Mouse (Mus musculus) lung, postnatal 0 days (tissue): Measurements from ENCODE around the gene Gm20388.

Experiments
- CTCF ChIP-seq: IDR thresholded peaks from 2 replicates; pipeline ENCODE4 v1.5.1; 2016; ENCODE audit warnings: antibody characterized with exemption, mild to moderate bottlenecking
- EP300 ChIP-seq: IDR thresholded peaks from 2 replicates; pipeline ENCODE4 v1.6.1; 2016; ENCODE audit warnings: antibody characterized with exemption, mild to moderate bottlenecking, control low read depth

DNA sequence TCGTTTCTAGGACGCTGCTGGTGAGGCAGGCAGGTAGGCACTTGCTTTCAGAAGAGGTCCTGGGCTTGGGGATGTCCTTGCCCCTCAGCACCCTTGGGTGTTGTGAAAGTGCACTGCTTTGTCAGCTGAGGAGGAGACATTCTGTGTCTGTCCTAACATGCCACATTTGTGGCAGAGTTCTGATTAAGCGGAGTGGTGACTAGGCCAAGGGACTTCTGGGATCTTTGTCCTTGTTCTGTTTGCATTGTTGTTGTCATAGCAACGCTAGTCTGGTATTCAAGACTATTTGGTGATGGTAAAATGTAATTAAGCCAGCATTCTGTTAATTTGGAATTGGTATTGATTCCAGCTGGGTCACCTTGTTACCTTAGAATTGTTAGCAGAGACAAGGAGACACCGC is 2093.5 kb downstream of the Gm20388 start:
- TF ChIP-seq CTCF (no peak), EP300 (no peak)
